Mouse (Mus musculus) heart, adult 9 months (tissue): ENCODE results near the gene Cbx7.

Experiments
- DNase-seq, 2 experiments: peaks; one replicate each; pipeline ENCODE4 v3.0.0; 2022; ENCODE audit warnings: low spot score in 2 of 2

The Cbx7 gene

GRCm38 (mm10) chr15:79970940-79971339 is at the start of gene Cbx7:
Gene Cbx7, minus strand, starts transcription at chr15:79971119.
- DNase-seq, result no peak

DNA sequence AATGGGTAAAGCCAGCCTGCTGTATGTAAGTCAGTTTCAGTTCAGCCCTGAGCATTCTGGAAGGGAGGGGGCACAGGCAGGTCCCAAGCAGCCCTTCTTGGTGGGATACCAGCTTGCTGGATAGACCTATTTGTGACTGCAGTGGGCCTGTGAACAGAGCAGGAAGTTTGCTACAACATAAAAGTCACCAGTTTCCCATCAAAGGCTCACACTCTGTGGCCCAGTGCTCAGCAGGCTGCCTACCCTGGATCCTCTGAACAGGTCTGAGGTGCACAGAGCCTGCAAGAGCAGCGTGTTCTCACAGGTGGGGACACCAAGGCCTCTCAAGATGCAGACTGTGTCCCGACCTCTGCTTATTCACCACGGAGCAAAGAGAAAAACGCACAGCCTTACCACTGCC is 49.6 kb upstream of the Cbx7 start:
- DNase-seq, result no peak

DNA sequence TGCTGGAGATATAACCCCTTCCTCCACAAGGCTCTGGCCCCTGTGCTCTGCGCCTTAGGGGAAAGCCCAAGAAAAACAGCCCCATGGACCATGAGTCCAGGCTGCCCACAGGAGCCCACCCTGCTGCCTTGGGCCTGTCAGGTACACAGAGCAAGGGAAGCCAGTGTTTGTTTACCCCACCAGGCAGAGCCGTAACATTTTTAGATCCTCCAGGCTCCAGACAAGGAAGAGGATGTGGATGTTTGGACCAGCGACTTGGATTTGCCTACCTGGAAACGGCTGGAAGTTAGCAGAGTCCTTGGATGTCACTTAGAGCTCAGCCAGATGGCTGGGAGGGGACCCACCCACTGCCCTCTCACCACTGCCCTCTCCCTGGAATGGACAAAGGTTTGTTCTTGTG is 48.7 kb upstream of the Cbx7 start:
- DNase-seq, result no peak

GRCm38 (mm10) chr15:80019220-80019619 is 48.3 kb upstream of the Cbx7 start:
- DNase-seq, result no peak

DNA sequence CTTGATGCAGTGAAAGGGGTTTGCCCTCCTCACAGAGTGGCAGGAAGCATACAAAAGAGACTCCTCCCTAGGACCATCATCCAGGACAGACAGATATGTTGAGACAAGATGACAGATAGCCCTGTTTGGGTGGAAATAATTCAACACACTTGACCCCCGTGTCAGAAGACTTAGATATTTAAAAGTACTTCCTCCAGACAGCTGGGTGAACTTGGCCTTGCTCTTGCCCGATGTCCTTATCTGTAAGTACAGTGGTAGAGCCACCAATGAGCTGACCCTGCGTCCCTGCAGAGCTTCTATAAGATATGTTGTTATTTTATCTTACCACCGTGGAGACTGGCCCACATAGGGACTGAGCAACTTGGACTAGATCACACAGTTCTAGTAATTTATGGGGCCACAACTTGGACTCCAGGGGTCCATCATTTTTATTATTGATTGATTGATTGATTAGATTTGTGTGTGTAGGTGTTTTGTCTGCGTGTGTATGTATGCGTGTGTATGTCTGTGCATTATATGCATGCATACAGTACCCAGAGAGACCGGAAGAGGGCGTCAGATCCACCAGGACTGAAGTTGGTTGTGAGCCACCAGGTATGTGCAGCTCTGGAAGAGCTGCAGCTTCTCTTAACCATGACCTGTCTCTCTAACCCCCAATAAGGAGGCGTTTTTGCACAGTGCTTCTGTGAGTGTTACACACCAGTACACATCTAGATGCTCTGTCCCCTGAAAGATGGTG is 45.8 kb upstream of the Cbx7 start:
- DNase-seq, result no peak

GRCm38 (mm10) chr15:80015211-80015952 is 44.5 kb upstream of the Cbx7 start:
- no peak for DNase-seq

GRCm38 (mm10) chr15:80014321-80015210 is 43.6 kb upstream of the Cbx7 start, which contains the start of gene Pdgfb:
Gene Pdgfb, minus strand, starts transcription at chr15:80014977.
- peak; percentile 83 to 89 for DNase-seq

DNA sequence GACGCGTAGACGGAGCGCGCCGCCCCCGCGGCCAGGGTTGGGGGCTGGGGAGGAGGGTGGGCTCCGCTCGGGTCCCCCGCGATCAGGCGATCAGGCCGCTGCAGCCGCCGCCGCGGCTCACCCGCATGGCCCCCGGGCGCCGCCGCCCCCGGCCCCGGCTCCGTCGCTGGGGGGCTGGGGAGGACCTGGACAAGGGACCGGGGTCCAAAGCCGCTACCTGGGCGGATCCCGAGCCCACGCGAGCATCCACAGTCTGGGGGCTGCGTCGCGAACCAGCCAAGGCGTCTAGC is 43.1 kb upstream of the Cbx7 start:
- DNase-seq, result no peak

DNA sequence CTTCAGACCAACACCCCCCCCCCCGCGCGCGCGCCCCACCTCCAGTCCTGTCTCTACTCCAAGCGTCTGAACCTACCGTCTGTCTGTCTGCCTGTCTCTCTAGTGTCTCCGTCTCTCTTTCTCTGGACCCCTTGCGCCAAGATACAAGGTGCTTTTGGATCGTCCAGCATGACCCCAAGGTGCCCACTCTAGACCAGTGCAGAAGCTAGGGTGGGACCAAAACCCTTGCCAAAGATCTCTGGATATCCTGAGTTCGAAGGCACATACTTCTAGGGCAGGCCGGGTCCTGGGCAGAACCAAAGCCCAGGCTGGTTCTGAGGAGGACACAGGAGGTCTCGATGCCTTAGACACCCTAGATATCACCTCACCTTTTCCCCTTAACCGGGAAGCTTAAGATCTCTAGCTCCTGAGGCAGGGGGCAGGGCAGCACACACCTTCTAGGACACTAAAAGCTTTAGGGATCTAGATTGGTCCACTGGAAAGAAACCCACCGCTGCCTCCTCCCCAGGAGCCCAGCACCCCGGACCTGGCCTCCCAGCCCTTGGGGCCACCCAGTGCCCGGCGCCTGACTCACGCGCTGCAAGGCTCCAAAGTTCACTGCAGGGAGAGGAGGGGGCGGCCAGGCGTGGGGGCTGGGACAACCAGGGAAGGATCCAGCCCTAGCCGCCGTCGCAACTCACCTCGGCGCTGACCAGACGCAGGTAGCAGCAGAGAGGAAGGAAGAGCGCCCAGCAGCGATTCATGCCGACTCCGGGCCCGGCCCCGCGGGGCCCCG is 42.5 kb upstream of the Cbx7 start:
- no peak for DNase-seq

GRCm38 (mm10) chr15:80012527-80013201 is 41.7 kb upstream of the Cbx7 start:
- DNase-seq, result peak; percentile 40 to 63

GRCm38 (mm10) chr15:80011778-80012526 is 41.0 kb upstream of the Cbx7 start:
- DNase-seq, result peak in 1 of 2 experiments; percentile 39

DNA sequence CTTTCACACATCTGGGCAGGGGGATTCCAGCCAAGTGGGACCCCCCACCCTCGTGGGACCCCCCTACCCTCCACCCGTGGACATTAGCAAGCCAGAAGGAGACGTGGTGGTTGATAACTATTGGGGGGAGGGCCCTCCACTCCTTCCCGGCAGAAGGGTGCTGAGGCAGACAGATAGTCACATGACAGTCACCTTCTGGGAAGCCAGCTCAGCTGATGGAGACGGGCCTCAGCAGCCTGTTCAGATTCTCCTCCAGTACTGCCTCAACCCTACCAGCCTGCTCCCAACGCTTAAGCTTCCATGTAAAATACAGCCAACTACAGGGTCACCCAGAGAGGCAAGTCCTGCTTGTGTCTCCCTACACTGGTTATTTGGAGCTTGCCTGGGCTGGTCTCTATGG is 40.3 kb upstream of the Cbx7 start:
- no peak for DNase-seq

DNA sequence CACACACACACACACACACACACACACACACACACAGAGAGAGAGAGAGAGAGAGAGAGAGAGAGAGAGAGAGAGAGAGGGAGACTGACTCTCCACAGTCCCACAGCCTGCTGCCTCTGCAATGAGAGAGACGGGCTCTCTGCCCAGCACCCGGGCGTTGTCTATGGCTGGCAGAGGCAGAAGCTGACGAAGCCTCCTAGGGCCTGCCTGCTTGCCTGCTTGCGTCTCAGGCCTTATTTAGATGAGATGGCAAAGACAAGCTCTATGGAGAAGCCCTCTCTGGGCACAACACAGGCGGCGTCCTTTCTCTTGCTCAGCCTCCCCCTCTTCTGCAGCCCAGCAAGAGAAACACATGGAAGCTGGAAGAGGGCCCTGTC is 39.3 kb upstream of the Cbx7 start:
- DNase-seq, result peak in 1 of 2 experiments; percentile 45

DNA sequence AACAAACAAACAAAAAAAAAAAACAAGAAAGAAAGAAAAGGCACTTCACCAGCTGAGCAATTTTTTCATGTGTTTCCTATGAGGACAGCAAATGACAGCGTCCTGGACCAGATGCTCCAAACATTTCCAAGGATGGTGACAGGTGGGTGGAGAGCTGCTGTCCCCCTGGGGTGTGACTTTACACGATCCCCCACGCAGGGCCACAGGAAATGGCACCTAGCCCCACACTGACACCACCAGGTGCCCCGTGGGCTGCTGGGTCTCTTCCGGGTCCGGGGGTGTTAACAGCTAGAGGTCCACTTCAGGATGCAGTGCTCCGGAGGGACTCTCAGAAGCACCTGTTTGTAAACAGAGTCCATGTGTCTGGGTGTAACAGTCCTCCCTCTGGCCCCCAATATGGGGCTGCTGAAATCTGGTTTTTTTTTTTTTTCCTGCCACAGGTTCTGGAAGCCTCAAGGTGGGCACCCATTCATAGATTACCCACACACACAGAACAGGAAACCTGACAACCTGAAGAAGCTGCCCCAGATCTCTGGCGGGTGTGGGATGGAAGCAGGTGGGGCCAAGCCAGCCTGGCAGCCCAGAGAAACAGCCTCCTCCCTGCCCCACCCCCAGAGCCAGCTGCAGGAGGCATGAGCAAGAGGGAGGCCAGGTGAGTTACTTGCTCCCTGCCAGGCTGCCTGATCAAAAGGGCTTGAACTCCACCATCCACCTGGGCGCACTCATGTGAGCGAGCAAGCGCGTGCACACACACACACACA is 38.7 kb upstream of the Cbx7 start:
- DNase-seq, result no peak

DNA sequence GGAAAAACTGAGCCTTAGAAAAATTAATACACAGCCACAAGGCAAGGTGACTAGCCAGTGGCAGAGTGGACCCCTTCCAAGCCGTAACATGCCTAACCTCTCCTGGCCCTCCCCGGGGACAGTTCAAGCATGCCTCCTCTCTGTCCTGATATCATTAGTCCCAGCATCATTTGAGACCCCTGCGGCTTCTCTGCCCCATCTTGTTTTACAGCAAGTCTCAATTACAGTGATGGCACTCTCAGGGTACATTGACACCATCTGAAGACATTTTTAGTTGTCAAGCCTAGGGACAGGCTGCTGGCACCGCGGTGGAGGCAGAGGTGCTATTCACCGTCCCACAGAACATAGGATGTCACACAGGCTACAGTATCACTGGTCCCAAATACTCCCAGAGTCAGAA is 37.5 kb upstream of the Cbx7 start:
- DNase-seq, result no peak

GRCm38 (mm10) chr15:80006156-80006555 is 35.2 kb upstream of the Cbx7 start:
- DNase-seq, result peak; percentile 80 to 83

- DNase-seq, result no peak
Measured at GRCm38 (mm10) chr15:80005436-80005835, 34.5 kb upstream of the Cbx7 start.

GRCm38 (mm10) chr15:80004644-80005340 is 33.9 kb upstream of the Cbx7 start:
- peak; percentile 79 to 88 for DNase-seq

DNA sequence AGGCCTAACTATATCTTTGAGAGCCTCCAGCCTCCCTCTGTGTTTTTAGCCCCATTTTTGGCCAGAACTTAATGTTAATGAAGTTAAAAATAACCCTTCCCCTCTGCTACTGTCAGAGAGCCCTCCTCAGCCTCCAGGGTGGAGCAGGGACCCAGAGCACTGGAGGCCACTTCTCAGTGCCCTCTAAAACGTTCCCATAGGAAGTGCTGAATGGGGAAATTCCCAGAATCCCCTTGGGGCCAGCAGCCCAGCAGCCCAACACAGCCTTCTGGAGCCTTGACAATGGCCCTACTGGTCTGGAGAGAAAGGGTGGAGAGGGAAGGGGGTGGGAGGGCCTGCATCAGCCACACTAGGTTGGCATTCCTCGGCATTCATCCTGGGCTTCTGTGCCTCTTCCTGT is 32.7 kb upstream of the Cbx7 start:
- DNase-seq, result peak; percentile 35 to 62
